Mouse (Mus musculus): ENCODE data around the gene Pik3ap1.
"Not testable (repeated sequence)": the region's sequence is repeated elsewhere in the genome, so short reads cannot be mapped to it uniquely, and the experiment has no call there.

Gene Pik3ap1

GRCm38 (mm10) chr19:41384922-41385508, at the start of gene Pik3ap1:
Pik3ap1 (minus strand) TSS chr19:41385102.
- peak; percentile 9 for DNase-seq (ENCODE audit: low spot score)

- DNase-seq (ENCODE audit: low spot score), result not testable (repeated sequence)
Measured at GRCm38 (mm10) chr19:41431512-41432164, 46.7 kb upstream of the Pik3ap1 start.

- DNase-seq (ENCODE audit: low spot score), result not testable (repeated sequence)
Measured at GRCm38 (mm10) chr19:41425927-41426772, 41.2 kb upstream of the Pik3ap1 start.

DNA sequence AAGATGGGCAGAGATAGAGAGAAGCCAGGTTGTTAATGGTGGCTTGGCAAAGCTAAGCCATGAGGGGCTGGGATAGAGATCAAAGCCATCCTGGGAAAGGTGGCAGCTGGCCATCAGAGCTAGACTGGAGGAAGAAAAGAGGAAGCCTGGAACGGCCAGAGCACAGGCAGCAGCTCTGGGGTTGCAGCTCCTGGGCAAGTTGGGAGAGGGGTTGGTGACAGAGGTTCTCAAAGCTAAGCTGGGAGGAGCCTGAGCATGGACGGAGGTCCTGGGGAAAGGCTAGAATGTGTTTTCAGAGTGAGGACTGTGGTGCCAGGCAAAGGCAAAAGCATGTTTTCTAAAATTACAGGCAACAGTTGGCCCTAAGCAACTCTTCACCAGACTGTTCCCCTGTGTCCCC, 36.4 kb upstream of the Pik3ap1 start:
- no peak for DNase-seq (ENCODE audit: low spot score)

GRCm38 (mm10) chr19:41418786-41419185, 33.9 kb upstream of the Pik3ap1 start:
- no peak for DNase-seq (ENCODE audit: low spot score)

- DNase-seq (ENCODE audit: low spot score), result no peak
Measured at GRCm38 (mm10) chr19:41417995-41418394, 33.1 kb upstream of the Pik3ap1 start.

DNA sequence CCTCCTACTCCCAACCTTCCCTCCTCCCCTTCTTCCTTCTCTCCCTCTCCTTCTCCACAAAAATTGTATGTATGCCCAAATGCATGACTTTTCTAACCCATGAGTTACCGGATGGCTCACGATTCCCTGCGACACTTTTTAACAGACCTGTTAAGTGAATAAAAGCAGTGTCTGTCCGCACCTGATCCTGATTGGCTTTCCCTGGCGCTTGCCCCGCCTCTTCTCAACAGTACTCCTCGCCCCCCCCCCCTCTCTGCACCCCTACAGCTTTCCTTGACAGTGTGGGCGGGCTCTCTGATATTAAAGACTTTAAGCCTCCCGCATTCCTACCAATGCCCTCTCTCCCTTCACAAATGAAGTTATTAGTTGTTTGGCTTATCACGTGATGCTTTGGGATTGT, 31.3 kb upstream of the Pik3ap1 start:
- no peak for DNase-seq (ENCODE audit: low spot score)

DNA sequence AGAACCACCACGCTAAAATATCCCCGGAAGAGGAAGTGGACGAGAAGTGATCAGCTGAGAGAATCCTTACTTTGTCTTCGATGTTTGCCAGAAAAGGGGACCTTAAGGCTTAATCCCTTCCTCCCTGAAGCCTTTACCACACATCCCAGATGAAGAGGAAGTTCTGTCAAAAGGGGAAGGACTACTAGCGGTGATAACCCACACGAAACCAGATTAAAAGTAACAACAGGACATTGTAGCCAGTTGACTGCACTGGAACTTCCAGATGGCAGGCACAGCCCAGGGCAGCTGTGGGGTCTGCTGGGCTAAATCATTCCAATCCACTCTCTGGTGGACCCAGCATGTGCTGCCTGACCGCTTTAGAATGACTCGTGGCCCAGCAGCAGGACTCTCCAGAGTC, 17.7 kb upstream of the Pik3ap1 start:
- DNase-seq (ENCODE audit: low spot score), result no peak

DNA sequence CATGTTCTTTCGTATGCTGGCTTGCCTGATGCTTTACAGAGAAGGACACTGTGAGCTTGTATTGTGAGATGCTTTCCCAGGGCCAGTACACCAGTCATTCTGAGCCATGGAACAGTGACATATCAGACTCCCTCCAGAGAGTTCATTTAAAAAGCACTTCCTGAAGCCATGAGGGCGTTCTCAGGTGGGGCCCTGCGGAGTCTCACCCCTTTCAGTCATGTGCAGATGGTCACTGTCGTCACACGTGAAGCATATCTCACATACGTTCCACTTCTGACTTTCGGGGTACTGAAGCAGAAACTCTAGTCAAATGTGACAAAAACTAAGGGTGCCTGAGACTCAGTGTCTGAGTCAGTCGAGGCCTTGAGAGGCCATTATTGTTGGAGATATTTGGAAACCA, 6.0 kb upstream of the Pik3ap1 start:
- DNase-seq (ENCODE audit: low spot score), result no peak

- DNase-seq (ENCODE audit: low spot score), result no peak
Measured at GRCm38 (mm10) chr19:41389351-41389750, 4.4 kb upstream of the Pik3ap1 start.

DNA sequence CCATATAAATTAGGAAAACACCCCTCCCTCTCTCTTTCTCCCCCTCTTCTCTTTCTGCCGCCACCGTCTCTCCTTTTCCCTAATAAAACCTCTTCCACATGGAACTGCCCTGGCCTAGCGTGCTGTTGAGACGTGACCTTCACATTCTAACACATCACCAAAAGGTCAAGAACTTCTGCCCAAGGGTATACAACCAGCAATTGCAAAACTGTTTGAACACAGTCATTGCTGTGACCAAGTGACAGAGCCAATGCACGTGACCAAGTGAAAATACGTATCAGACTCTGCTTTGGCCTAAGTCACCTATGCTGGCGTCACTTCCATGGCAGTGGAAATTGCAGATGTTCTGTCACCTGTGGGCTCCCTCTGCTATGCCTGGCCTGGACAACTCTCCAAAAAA, 3.3 kb upstream of the Pik3ap1 start:
- no peak for DNase-seq (ENCODE audit: low spot score)

DNA sequence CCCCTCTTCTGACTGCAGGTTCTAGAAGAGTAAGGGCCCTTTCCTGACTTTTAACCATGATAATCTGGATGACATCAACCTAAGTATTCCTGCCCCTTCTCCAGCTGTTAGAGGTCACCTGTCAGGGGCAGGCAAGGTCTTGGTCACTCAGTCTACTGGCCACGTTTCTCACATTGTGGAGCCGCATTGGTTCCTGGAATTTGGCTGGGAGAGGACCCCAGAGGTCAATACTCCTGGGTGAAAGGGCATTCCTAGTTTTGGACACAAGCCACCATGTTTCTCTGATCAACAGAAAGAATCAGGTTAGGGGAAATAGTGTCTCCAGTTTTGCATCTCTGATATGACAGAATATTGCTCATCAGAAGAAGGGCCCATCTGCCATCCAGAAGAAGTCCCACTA, 2.4 kb upstream of the Pik3ap1 start:
- no peak for DNase-seq (ENCODE audit: low spot score)

DNA sequence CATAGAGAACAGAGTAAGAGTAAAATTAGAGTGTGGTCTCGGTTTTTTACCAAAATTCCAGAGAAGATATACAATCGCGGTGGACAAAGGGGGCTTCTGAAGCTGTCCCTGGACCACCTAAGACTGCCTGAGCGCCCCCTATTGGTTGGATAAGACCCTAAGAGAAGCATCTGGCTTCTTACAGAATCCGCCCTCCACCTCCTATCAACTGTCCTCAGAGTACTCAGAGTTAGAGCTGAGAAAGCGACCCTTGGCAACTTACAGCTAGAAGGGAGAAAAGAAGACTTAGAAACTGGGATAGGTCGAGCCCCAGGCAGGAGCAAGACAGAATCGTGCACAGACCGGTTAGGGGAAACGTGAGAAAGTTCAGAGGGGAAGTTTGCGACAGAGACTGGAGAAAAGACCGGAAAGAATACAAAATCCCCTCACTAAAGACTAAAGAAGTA, 473 bp downstream of the Pik3ap1 start:
- no peak for DNase-seq (ENCODE audit: low spot score)

GRCm38 (mm10) chr19:41382391-41382978, 2.4 kb downstream of the Pik3ap1 start:
- no peak for DNase-seq (ENCODE audit: low spot score)

DNA sequence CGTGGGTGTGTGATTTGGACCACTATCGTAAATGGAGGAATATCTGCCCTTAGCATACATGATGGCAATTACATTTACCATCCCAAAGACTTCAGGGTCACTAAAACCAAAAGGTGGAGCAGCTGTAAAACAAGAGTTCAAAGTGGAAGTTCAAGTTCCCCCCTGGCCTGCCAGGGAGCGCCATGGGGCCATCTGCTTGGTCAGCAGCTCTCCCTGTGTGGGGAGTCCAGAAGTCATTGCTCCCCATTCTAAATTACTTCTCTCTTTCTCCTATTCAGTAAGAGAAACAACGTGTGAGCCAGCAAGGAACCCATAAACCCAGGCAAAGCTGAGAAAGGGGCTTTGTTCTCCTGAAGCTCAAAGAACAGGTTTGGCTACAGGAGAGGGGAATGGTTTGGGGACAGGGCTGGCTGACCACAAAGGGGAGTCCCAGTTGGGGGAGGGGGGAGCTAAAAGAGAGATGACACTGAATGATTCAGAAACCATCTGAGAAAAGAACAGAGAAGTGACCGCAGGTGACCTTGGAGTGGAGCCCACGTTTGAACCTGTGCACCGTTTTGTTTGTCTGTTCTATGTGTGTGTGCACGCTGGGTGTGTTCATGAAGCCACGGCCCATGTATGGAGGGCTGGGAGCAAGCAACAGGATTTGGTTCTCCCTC, 3.2 kb downstream of the Pik3ap1 start:
- DNase-seq (ENCODE audit: low spot score), result no peak

- DNase-seq (ENCODE audit: low spot score), result no peak
Measured at GRCm38 (mm10) chr19:41379195-41379594, 5.7 kb downstream of the Pik3ap1 start.

GRCm38 (mm10) chr19:41375791-41376190, 9.1 kb downstream of the Pik3ap1 start:
- no peak for DNase-seq (ENCODE audit: low spot score)

- no peak for DNase-seq (ENCODE audit: low spot score)
Measured at GRCm38 (mm10) chr19:41375096-41375495, 9.8 kb downstream of the Pik3ap1 start.

DNA sequence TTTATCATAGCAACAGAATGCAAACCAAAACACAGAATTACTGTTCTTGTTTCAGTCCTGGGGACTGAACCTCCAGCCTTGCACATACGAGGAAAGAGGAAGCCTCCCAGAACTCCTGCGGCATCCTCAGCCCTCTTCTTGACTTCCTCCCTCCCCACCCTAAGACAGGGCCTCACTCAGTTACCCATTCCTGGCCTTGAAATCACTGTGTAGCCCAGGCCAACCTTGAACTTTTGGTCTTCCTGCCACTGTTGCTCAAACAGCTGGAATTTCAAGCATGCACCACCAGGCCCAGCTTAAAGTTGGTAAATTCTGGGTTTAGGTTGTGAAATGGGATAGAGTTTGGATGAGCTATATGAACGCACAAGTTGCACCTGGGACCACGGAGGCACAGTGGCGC, 10.2 kb downstream of the Pik3ap1 start:
- DNase-seq (ENCODE audit: low spot score), result no peak

DNA sequence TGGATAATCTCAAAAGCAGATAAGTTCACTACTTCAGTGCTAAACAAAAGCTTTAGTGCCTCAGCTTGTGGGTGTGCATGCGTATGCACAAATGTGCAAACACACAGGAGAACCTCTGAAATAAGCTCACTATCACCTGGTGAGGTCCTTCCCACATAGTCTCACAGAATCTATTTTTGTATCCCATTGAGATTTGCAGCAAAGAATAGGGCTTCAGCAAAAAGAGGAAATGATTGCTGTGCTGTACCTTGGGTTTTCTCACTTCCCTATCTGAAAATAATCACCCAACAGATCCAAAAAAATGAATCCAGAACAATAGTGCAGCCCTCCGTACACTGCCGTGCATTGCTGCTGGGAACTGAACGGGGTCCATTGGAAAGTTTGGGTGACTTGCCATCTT, 12.6 kb downstream of the Pik3ap1 start:
- DNase-seq (ENCODE audit: low spot score), result no peak

GRCm38 (mm10) chr19:41371373-41371772, 13.5 kb downstream of the Pik3ap1 start:
- DNase-seq (ENCODE audit: low spot score), result no peak

Data from urinary bladder, postnatal 25 days (tissue).